Mouse (Mus musculus) megakaryocyte, embryonic 14.5 days (primary cell): Measurements from ENCODE around the gene Kcnab2. TPM values are rescaled to one million over a fixed set of nuclear protein-coding genes. Genes with fewer than 3 reads are reported as not detected.

Source experiments
- H3K27me3 ChIP-seq: replicated peaks from 2 replicates; pipeline ENCODE3; 2012; ENCODE audit warnings: inconsistent platforms
- H3K36me3 ChIP-seq: replicated peaks from 2 replicates; pipeline ENCODE3; 2012; ENCODE audit warnings: low read length, inconsistent platforms, mixed read lengths
- H3K4me1 ChIP-seq: 2 replicates; pipeline ENCODE4 v1.6.1; 2012; ENCODE audit warnings: inconsistent platforms
- H3K4me3 ChIP-seq: replicated peaks from 2 replicates; pipeline ENCODE3; 2012; ENCODE audit warnings: moderate library complexity, mild to moderate bottlenecking, inconsistent platforms
- H3K9me3 ChIP-seq: 2 replicates; pipeline ENCODE4 v1.6.1; 2012; ENCODE audit warnings: inconsistent platforms
- FLI1 ChIP-seq: IDR thresholded peaks from 2 replicates; pipeline ENCODE4 v1.6.1; 2012; ENCODE audit warnings: low read length, inconsistent platforms, mixed read lengths
- GATA1 ChIP-seq: IDR thresholded peaks from 3 replicates; pipeline ENCODE4 v1.6.1; 2012; ENCODE audit warnings: mixed read lengths, low read length, inconsistent platforms, borderline replicate concordance
- polyA plus RNA-seq: library from polyadenylated mRNA; stranded (reverse); fragments of >175 nt; gene quantifications from 2 replicates; pipeline ENCODE4 v1.2.3, GENCODE M21; 2012; ENCODE audit warnings: low replicate concordance; ENCODE audit not compliant: insufficient read depth

Kcnab2 gene
- 25.7 and 37.9 TPM in 2 replicates for polyA plus RNA-seq

GRCm38 (mm10) chr4:152477466-152478223 lies at the start of gene Kcnab2:
TSS of gene Kcnab2 (minus strand) at chr4:152477871.
- H3K9me3 ChIP-seq = peaks cover 9% of the 10 kb centered on the region
- H3K36me3 ChIP-seq = no peaks in the 10 kb centered on the region
- H3K27me3 ChIP-seq = peaks cover 76% of the 10 kb centered on the region
- H3K4me3 ChIP-seq = peak within 1 kb of the TSS; percentile 96
- TF ChIP-seq FLI1 = no peak
- TF ChIP-seq GATA1 = no peak
- H3K4me1 ChIP-seq = peaks cover 29% of the 10 kb centered on the region

GRCm38 (mm10) chr4:152520083-152520482 lies 42.4 kb upstream of the Kcnab2 start:
- peaks cover 27% of the 10 kb centered on the region for H3K9me3 ChIP-seq
- no peaks in the 10 kb centered on the region for H3K36me3 ChIP-seq
- H3K4me3 ChIP-seq = no peak overlapping the region
- H3K27me3 ChIP-seq = peaks cover 2% of the 10 kb centered on the region
- no peaks in the 10 kb centered on the region for H3K4me1 ChIP-seq
- TF ChIP-seq FLI1 (no peak), GATA1 (no peak)

- Histone ChIP-seq H3K9me3 (peaks cover 23% of the 10 kb centered on the region), H3K36me3 (no peaks in the 10 kb centered on the region), H3K4me3 (peak overlapping the region; percentile 23)
Observed at GRCm38 (mm10) chr4:152519106-152519505, 41.4 kb upstream of the Kcnab2 start.

GRCm38 (mm10) chr4:152514884-152515283 lies 37.2 kb upstream of the Kcnab2 start:
- H3K36me3 ChIP-seq = no peaks in the 10 kb centered on the region
- H3K9me3 ChIP-seq = peaks cover 41% of the 10 kb centered on the region
- H3K4me1 ChIP-seq = no peaks in the 10 kb centered on the region
- TF ChIP-seq GATA1 (no peak), FLI1 (no peak)
- no peak overlapping the region for H3K4me3 ChIP-seq
- peaks cover 2% of the 10 kb centered on the region for H3K27me3 ChIP-seq

More at GRCm38 (mm10) chr4:152519106-152519505, 41.4 kb upstream of the Kcnab2 start:
- Histone ChIP-seq H3K27me3 (peaks cover 2% of the 10 kb centered on the region), H3K4me1 (no peaks in the 10 kb centered on the region)
- TF ChIP-seq FLI1 = no peak
- TF ChIP-seq GATA1 = no peak

- TF ChIP-seq FLI1 (no peak), GATA1 (no peak)
- Histone ChIP-seq H3K36me3 (no peaks in the 10 kb centered on the region), H3K4me3 (no peak overlapping the region), H3K4me1 (no peaks in the 10 kb centered on the region), H3K9me3 (peaks cover 60% of the 10 kb centered on the region), H3K27me3 (no peaks in the 10 kb centered on the region)
Observed at GRCm38 (mm10) chr4:152512221-152512925, 34.7 kb upstream of the Kcnab2 start.

GRCm38 (mm10) chr4:152494360-152494879 lies 16.7 kb upstream of the Kcnab2 start:
- TF ChIP-seq FLI1 (no peak), GATA1 (no peak)
- Histone ChIP-seq H3K4me3 (no peak overlapping the region), H3K9me3 (peaks cover 42% of the 10 kb centered on the region), H3K27me3 (peaks cover 13% of the 10 kb centered on the region), H3K4me1 (peaks cover 15% of the 10 kb centered on the region), H3K36me3 (no peaks in the 10 kb centered on the region)

- Histone ChIP-seq H3K4me3 (peak overlapping the region; percentile 86), H3K9me3 (peaks cover 16% of the 10 kb centered on the region), H3K27me3 (peaks cover 13% of the 10 kb centered on the region), H3K4me1 (peaks cover 15% of the 10 kb centered on the region), H3K36me3 (no peaks in the 10 kb centered on the region)
- TF ChIP-seq GATA1 (no peak), FLI1 (no peak)
Observed at GRCm38 (mm10) chr4:152491250-152491899, 13.7 kb upstream of the Kcnab2 start.

GRCm38 (mm10) chr4:152490311-152490710 lies 12.6 kb upstream of the Kcnab2 start:
- Histone ChIP-seq H3K4me3 (no peak overlapping the region), H3K27me3 (peaks cover 11% of the 10 kb centered on the region), H3K36me3 (no peaks in the 10 kb centered on the region), H3K4me1 (peaks cover 15% of the 10 kb centered on the region), H3K9me3 (peaks cover 5% of the 10 kb centered on the region; the same call in 1 of the 2 replicates)
- no peak for TF ChIP-seq FLI1
- TF ChIP-seq GATA1 = no peak

- Histone ChIP-seq H3K9me3 (no peaks in the 10 kb centered on the region), H3K36me3 (no peaks in the 10 kb centered on the region)
- no peak for TF ChIP-seq FLI1
- no peak for TF ChIP-seq GATA1
Observed at GRCm38 (mm10) chr4:152488046-152488445, 10.4 kb upstream of the Kcnab2 start.

More at GRCm38 (mm10) chr4:152488046-152488445, 10.4 kb upstream of the Kcnab2 start:
- Histone ChIP-seq H3K4me1 (peaks cover 15% of the 10 kb centered on the region), H3K27me3 (peaks cover 24% of the 10 kb centered on the region), H3K4me3 (no peak overlapping the region)
